Mouse (Mus musculus): Measurements from ENCODE around the gene Caap1.
A peak's percentile ranks its signal among the peaks of the same experiment; 100 is the strongest.

The Caap1 gene

GRCm38 (mm10) chr4:94556265-94557054, at the start of gene Caap1, which contains the start of gene Gm10306:
Caap1 (minus strand) TSS chr4:94556796.
Gm10306 (plus strand) TSS chr4:94556546.
- peak; percentile 86 for DNase-seq (ENCODE audit: low read depth, low spot score)

GRCm38 (mm10) chr4:94605591-94605990, 49.0 kb upstream of the Caap1 start:
- no peak for DNase-seq (ENCODE audit: low read depth, low spot score)

GRCm38 (mm10) chr4:94604452-94605019, 47.9 kb upstream of the Caap1 start:
- DNase-seq (ENCODE audit: low read depth, low spot score): no peak

- DNase-seq (ENCODE audit: low read depth, low spot score): peak; percentile 88
These were observed 46.5 kb upstream of the Caap1 start, which contains the start of gene Plaa for GRCm38 (mm10) chr4:94603031-94603629. Plaa (minus strand) TSS chr4:94603244.

GRCm38 (mm10) chr4:94602496-94603030, 46.0 kb upstream of the Caap1 start:
- no peak for DNase-seq (ENCODE audit: low read depth, low spot score)

- no peak for DNase-seq (ENCODE audit: low read depth, low spot score)
These were observed 44.8 kb upstream of the Caap1 start for GRCm38 (mm10) chr4:94601395-94601794.

- DNase-seq (ENCODE audit: low read depth, low spot score): no peak
These were observed 36.1 kb upstream of the Caap1 start for GRCm38 (mm10) chr4:94592709-94593108.

GRCm38 (mm10) chr4:94591765-94592381, 35.3 kb upstream of the Caap1 start:
- DNase-seq (ENCODE audit: low read depth, low spot score): no peak

GRCm38 (mm10) chr4:94572677-94573076, 16.1 kb upstream of the Caap1 start:
- DNase-seq (ENCODE audit: low read depth, low spot score): no peak

GRCm38 (mm10) chr4:94564297-94564696, 7.7 kb upstream of the Caap1 start:
- DNase-seq (ENCODE audit: low read depth, low spot score): no peak

- DNase-seq (ENCODE audit: low read depth, low spot score): no peak
These were observed 5.5 kb upstream of the Caap1 start for GRCm38 (mm10) chr4:94561954-94562648.

GRCm38 (mm10) chr4:94560316-94560715, 3.7 kb upstream of the Caap1 start:
- no peak for DNase-seq (ENCODE audit: low read depth, low spot score)

- no peak for DNase-seq (ENCODE audit: low read depth, low spot score)
These were observed 2.7 kb upstream of the Caap1 start for GRCm38 (mm10) chr4:94559266-94559665.

- no peak for DNase-seq (ENCODE audit: low read depth, low spot score)
These were observed 549 bp upstream of the Caap1 start for GRCm38 (mm10) chr4:94557145-94557544.

GRCm38 (mm10) chr4:94554955-94555494, 1.6 kb downstream of the Caap1 start:
- no peak for DNase-seq (ENCODE audit: low read depth, low spot score)

GRCm38 (mm10) chr4:94544321-94544720, 12.3 kb downstream of the Caap1 start:
- DNase-seq (ENCODE audit: low read depth, low spot score): peak; percentile 9

- DNase-seq (ENCODE audit: low read depth, low spot score): no peak
These were observed 13.6 kb downstream of the Caap1 start for GRCm38 (mm10) chr4:94543041-94543440.

GRCm38 (mm10) chr4:94533205-94533604, 23.4 kb downstream of the Caap1 start:
- DNase-seq (ENCODE audit: low read depth, low spot score): no peak

- DNase-seq (ENCODE audit: low read depth, low spot score): no peak
These were observed 27.1 kb downstream of the Caap1 start for GRCm38 (mm10) chr4:94529448-94529847.

- DNase-seq (ENCODE audit: low read depth, low spot score): no peak
These were observed 33.3 kb downstream of the Caap1 start for GRCm38 (mm10) chr4:94523321-94523720.

GRCm38 (mm10) chr4:94517631-94518030, 39.0 kb downstream of the Caap1 start:
- peak; percentile 58 for DNase-seq (ENCODE audit: low read depth, low spot score)

All from telencephalon, adult 2 months (tissue).